Mouse (Mus musculus): ENCODE measurements around the gene Cpne4. TPM values are rescaled to one million over a fixed set of nuclear protein-coding genes. Genes with fewer than 3 reads are reported as not detected.

The Cpne4 gene
- total and polyA plus RNA-seq, 2 experiments from 2014 or later: 0.14 TPM; not detected in 1

DNA sequence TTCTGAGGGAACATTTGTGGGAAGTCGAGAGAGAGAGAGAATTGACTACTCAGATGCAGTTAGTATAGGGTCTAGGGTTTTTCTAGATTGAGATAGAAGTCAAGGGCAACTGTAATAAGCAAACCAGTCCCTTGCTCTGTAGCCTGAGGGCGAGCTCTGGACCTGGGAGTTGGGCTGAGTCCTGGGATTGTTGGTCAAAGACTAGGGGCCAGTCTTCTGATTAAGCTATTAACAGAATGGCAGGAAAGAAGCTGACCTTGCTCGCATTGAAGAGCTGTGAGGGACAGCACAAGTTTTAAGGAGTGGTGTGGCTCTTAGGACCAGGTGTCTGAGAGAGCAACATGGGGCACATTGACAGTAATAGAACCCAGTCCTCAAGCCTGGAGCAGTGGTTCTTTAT, 140.0 kb downstream of the Cpne4 start:
- no peaks in the 10 kb centered on the region for H3K9me3 ChIP-seq (replicated peaks; ENCODE audit: control insufficient read depth, low read length)
- 43% methylated on average over 3 of the region's 3 CpGs for WGBS
- no peak for ATAC-seq (ENCODE audit: insufficient read depth, low read depth)
- H3K9ac ChIP-seq (replicated peaks; ENCODE audit: low read depth, low read length): no peak overlapping the region
- H3K27ac ChIP-seq (ENCODE audit: low read depth): no peak overlapping the region
- no peaks in the 10 kb centered on the region for H3K36me3 ChIP-seq (replicated peaks; ENCODE audit: control insufficient read depth, insufficient read depth, low read length)
- no peak for DNase-seq (ENCODE audit: low spot score)
- TF ChIP-seq EP300 (IDR thresholded peaks at IDR 0.05; ENCODE audit: low read depth) (no peak), CTCF (IDR thresholded peaks at IDR 0.05; ENCODE audit: low read depth) (no peak)
- no peak overlapping the region for H3K4me3 ChIP-seq (ENCODE audit: low read depth, low read length)
- H3K27me3 ChIP-seq (ENCODE audit: control insufficient read depth, insufficient read depth, low read length): no peaks in the 10 kb centered on the region
- H3K4me1 ChIP-seq (ENCODE audit: control insufficient read depth, insufficient read depth): no peaks in the 10 kb centered on the region
- H3K4me2 ChIP-seq (ENCODE audit: low read depth, low read length): no peak overlapping the region

DNA sequence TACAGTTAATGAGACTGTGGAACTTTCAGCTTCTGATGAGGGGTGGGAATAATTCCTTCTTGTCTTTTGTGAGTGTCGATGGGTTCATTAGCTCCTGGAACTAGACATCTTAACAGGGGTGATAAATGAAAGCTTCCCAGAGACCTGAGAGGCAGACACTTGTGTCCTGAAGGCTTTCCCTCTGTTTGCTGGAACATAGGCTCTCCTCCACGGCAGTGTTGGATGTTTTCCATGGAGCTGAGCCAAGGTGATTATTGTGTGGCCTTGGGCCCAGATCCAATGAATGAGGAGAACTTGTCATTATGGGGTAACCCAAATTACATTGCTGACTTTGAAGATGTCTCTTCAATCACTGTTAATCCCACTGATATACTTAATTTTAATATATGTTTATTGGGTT, 146.1 kb downstream of the Cpne4 start:
- no peak overlapping the region for H3K27ac ChIP-seq (ENCODE audit: low read depth)
- 16% methylated on average over 2 of the region's 2 CpGs for WGBS
- ATAC-seq (ENCODE audit: insufficient read depth, low read depth) (no peak), DNase-seq (ENCODE audit: low spot score) (no peak)
- no peaks in the 10 kb centered on the region for H3K27me3 ChIP-seq (ENCODE audit: control insufficient read depth, insufficient read depth, low read length)
- no peak overlapping the region for H3K4me3 ChIP-seq (ENCODE audit: low read depth, low read length)
- no peak overlapping the region for H3K9ac ChIP-seq (replicated peaks; ENCODE audit: low read depth, low read length)
- no peak overlapping the region for H3K4me2 ChIP-seq (ENCODE audit: low read depth, low read length)
- H3K9me3 ChIP-seq (replicated peaks; ENCODE audit: control insufficient read depth, low read length): no peaks in the 10 kb centered on the region
- H3K4me1 ChIP-seq (ENCODE audit: control insufficient read depth, insufficient read depth): no peaks in the 10 kb centered on the region
- H3K36me3 ChIP-seq (replicated peaks; ENCODE audit: control insufficient read depth, insufficient read depth, low read length): no peaks in the 10 kb centered on the region
- no peak for TF ChIP-seq CTCF (IDR thresholded peaks at IDR 0.05; ENCODE audit: low read depth)

DNA sequence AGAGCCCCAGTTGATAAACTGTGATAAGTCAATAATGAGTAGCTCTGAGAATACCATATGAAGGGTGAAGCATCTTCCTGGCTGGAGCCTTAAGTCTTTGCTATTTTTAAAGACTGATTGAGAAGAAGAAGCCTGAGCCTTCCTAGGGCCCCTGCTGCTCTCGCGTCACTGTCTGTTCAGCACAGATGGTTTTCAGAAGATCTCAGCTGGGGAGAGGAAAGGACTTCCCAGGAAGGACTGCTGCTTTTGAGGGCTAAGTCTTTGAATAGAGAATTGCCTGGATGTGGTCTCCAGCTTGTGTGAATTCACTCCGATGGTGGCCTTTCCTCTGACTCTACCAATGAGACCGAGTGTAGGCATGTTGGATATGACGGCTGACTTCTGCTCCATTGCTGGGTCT, 163.7 kb downstream of the Cpne4 start:
- no peak for ATAC-seq (ENCODE audit: insufficient read depth, low read depth)
- H3K27me3 ChIP-seq (ENCODE audit: control insufficient read depth, insufficient read depth, low read length): no peaks in the 10 kb centered on the region
- no peak overlapping the region for H3K9ac ChIP-seq (replicated peaks; ENCODE audit: low read depth, low read length)
- TF ChIP-seq EP300 (IDR thresholded peaks at IDR 0.05; ENCODE audit: low read depth) (no peak), CTCF (IDR thresholded peaks at IDR 0.05; ENCODE audit: low read depth) (no peak)
- no peak for DNase-seq (ENCODE audit: low spot score)
- 71% methylated on average over 5 of the region's 5 CpGs for WGBS
- no peak overlapping the region for H3K4me3 ChIP-seq (ENCODE audit: low read depth, low read length)
- H3K9me3 ChIP-seq (replicated peaks; ENCODE audit: control insufficient read depth, low read length): no peaks in the 10 kb centered on the region
- H3K4me1 ChIP-seq (ENCODE audit: control insufficient read depth, insufficient read depth): no peaks in the 10 kb centered on the region
- H3K36me3 ChIP-seq (replicated peaks; ENCODE audit: control insufficient read depth, insufficient read depth, low read length): no peaks in the 10 kb centered on the region
- H3K27ac ChIP-seq (ENCODE audit: low read depth): no peak overlapping the region
- no peak overlapping the region for H3K4me2 ChIP-seq (ENCODE audit: low read depth, low read length)

DNA sequence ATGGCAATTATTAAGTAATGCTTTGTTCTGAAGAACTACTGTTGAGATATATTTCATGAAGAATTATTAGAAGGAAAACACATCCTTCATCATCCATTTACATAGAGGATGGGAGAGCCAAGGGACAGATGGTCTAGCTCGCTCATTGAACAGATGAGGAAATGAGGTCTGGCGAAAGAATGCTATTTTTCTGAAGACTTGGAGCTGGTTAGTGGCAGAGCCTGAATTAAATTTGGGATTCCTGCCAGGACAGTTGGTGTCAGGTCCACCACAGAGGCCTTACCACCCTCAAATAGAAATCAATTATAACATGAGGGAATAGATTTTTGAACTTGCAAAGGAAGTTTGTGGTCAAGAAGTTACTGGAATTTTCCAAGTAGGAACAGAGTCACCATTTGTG, 178.2 kb downstream of the Cpne4 start:
- Histone ChIP-seq H3K27me3 (ENCODE audit: control insufficient read depth, insufficient read depth, low read length) (no peaks in the 10 kb centered on the region), H3K9me3 (replicated peaks; ENCODE audit: control insufficient read depth, low read length) (no peaks in the 10 kb centered on the region), H3K4me2 (ENCODE audit: low read depth, low read length) (no peak overlapping the region), H3K27ac (ENCODE audit: low read depth) (no peak overlapping the region), H3K9ac (replicated peaks; ENCODE audit: low read depth, low read length) (no peak overlapping the region), H3K36me3 (replicated peaks; ENCODE audit: control insufficient read depth, insufficient read depth, low read length) (no peaks in the 10 kb centered on the region), H3K4me1 (ENCODE audit: control insufficient read depth, insufficient read depth) (no peaks in the 10 kb centered on the region), H3K4me3 (ENCODE audit: low read depth, low read length) (no peak overlapping the region)
- DNase-seq (ENCODE audit: low spot score) (no peak), ATAC-seq (ENCODE audit: insufficient read depth, low read depth) (no peak)
- 75% methylated on average over 2 of the region's 2 CpGs for WGBS
- no peak for TF ChIP-seq EP300 (IDR thresholded peaks at IDR 0.05; ENCODE audit: low read depth)
- TF ChIP-seq CTCF (IDR thresholded peaks at IDR 0.05; ENCODE audit: low read depth): no peak

GRCm38 (mm10) chr9:104742661-104743380, 195.7 kb downstream of the Cpne4 start:
- H3K27ac ChIP-seq (ENCODE audit: low read depth): no peak overlapping the region
- H3K4me2 ChIP-seq (ENCODE audit: low read depth, low read length): no peak overlapping the region
- H3K9ac ChIP-seq (replicated peaks; ENCODE audit: low read depth, low read length): no peak overlapping the region
- WGBS: 69% methylated on average over 14 of the region's 14 CpGs
- no peaks in the 10 kb centered on the region for H3K36me3 ChIP-seq (replicated peaks; ENCODE audit: control insufficient read depth, insufficient read depth, low read length)
- ATAC-seq (ENCODE audit: insufficient read depth, low read depth): no peak
- no peak for DNase-seq (ENCODE audit: low spot score)
- no peaks in the 10 kb centered on the region for H3K27me3 ChIP-seq (ENCODE audit: control insufficient read depth, insufficient read depth, low read length)
- no peaks in the 10 kb centered on the region for H3K9me3 ChIP-seq (replicated peaks; ENCODE audit: control insufficient read depth, low read length)
- H3K4me1 ChIP-seq (ENCODE audit: control insufficient read depth, insufficient read depth): no peaks in the 10 kb centered on the region
- H3K4me3 ChIP-seq (ENCODE audit: low read depth, low read length): no peak overlapping the region
- TF ChIP-seq CTCF (IDR thresholded peaks at IDR 0.05; ENCODE audit: low read depth) (no peak), EP300 (IDR thresholded peaks at IDR 0.05; ENCODE audit: low read depth) (no peak)

DNA sequence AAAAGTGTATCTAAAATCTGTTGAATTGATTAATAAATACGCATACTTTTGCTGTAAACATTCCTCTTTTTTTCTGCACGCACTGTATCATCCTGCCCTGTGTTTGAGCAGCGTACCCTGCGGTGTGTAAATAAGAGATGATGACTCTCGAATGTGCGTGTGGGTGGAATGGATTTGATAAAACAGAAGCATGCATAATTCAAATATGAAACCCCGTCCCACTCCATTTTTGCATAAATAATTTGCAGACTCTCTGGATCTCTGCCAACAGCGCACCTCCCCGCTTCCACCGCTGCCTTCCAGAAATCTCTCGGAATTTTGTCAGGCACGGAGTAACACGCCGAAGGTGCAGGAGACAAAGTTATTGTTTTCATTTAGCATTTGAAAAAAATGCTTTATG, 208.4 kb downstream of the Cpne4 start:
- WGBS: 74% methylated on average over 14 of the region's 14 CpGs
- TF ChIP-seq EP300 (IDR thresholded peaks at IDR 0.05; ENCODE audit: low read depth): no peak

More for the DNA sequence above, 208.4 kb downstream of the Cpne4 start:
- ATAC-seq (ENCODE audit: insufficient read depth, low read depth) (no peak), DNase-seq (ENCODE audit: low spot score) (no peak)
- Histone ChIP-seq H3K27me3 (ENCODE audit: control insufficient read depth, insufficient read depth, low read length) (no peaks in the 10 kb centered on the region), H3K36me3 (replicated peaks; ENCODE audit: control insufficient read depth, insufficient read depth, low read length) (no peaks in the 10 kb centered on the region), H3K9me3 (replicated peaks; ENCODE audit: control insufficient read depth, low read length) (no peaks in the 10 kb centered on the region), H3K27ac (ENCODE audit: low read depth) (no peak overlapping the region), H3K4me3 (ENCODE audit: low read depth, low read length) (no peak overlapping the region), H3K4me2 (ENCODE audit: low read depth, low read length) (no peak overlapping the region), H3K9ac (replicated peaks; ENCODE audit: low read depth, low read length) (no peak overlapping the region), H3K4me1 (ENCODE audit: control insufficient read depth, insufficient read depth) (no peaks in the 10 kb centered on the region)
